Mouse (Mus musculus): ENCODE measurements around the gene Hist1h2br. TPM values are rescaled to one million over a fixed set of nuclear protein-coding genes. Genes with fewer than 3 reads are reported as not detected.
"Not testable (repeated sequence)": the region's sequence is repeated elsewhere in the genome, so short reads cannot be mapped to it uniquely, and the experiment has no call there.

Gene Hist1h2br
- 21.7 and 24.2 TPM in 2 replicates for polyA plus RNA-seq (2016; fragmentation: Nextera tagmentation; extraction: Ambion mirVana)

DNA sequence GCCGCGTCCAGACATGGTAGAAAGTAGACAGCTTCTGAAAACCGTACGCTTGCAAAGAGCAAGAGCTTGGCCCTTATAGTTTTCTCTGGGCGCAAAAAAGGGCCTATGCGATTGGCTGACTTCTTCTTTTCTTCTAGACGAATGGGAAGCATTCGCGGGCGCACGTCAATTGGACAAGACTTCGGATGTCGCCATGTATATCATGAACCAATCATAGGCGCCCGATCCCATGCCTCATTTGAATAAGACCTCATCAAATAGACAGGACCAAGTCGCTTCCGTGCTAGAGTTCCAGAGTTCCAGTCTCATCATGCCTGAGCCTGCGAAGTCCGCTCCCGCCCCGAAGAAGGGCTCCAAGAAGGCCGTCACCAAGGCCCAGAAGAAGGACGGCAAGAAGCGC, at the start of gene Hist1h2br, which contains the start of gene Hist1h2ap:
TSS of gene Hist1h2br (plus strand) at position 283 of the 400 bp plus-strand sequence.
TSS of gene Hist1h2ap (minus strand) at position 47 of the 400 bp plus-strand sequence.
- no CpG with 5 or more reads among the region's 24 CpGs for WGBS
- H3K4me3 ChIP-seq; H3K9me3 ChIP-seq; H3K4me1 ChIP-seq; DNase-seq (ENCODE audit: low spot score); H3K27me3 ChIP-seq (replicated peaks; ENCODE audit: low read depth, poor library complexity, severe bottlenecking); H3K36me3 ChIP-seq (replicated peaks); H3K27ac ChIP-seq (replicated peaks): not testable (repeated sequence)

DNA sequence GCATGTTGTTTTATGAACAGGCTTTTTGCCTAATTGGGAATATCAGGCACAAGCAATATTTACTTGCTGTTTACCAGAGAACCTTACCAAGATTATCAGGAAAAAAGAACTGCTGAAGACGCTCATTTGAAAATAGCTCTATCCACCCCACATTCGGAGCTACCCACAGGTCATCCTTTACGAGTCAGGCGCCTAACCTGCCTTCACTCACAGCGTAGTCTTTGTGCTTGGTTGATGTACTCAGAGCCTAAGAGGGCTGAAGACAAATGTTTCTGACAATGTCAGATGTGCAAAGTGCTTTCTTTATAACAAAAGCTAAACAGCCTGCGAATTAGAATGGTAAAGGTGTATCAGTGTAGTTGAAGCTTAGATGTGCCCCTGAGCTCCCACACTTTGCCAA, 49.2 kb upstream of the Hist1h2br start:
- peak overlapping the region; percentile 97 for H3K27ac ChIP-seq (replicated peaks)
- no peaks in the 10 kb centered on the region for H3K36me3 ChIP-seq (replicated peaks)
- H3K9me3 ChIP-seq = no peaks in the 10 kb centered on the region
- WGBS = 28% methylated on average over 6 of the region's 6 CpGs
- no peaks in the 10 kb centered on the region for H3K27me3 ChIP-seq (replicated peaks; ENCODE audit: low read depth, poor library complexity, severe bottlenecking)
- peaks cover 45% of the 10 kb centered on the region for H3K4me1 ChIP-seq
- no peak for DNase-seq (ENCODE audit: low spot score)
- peak overlapping the region; percentile 63 for H3K4me3 ChIP-seq

GRCm38 (mm10) chr13:21786189-21786898, 47.2 kb upstream of the Hist1h2br start:
- 6% methylated on average over 8 of the region's 8 CpGs for WGBS
- Histone ChIP-seq H3K36me3 (replicated peaks) (no peaks in the 10 kb centered on the region), H3K27ac (replicated peaks) (peak overlapping the region; percentile 91), H3K9me3 (no peaks in the 10 kb centered on the region), H3K4me1 (peaks cover 43% of the 10 kb centered on the region), H3K4me3 (peak overlapping the region; percentile 56), H3K27me3 (replicated peaks; ENCODE audit: low read depth, poor library complexity, severe bottlenecking) (no peaks in the 10 kb centered on the region)
- peak; percentile 52 for DNase-seq (ENCODE audit: low spot score)

GRCm38 (mm10) chr13:21786899-21787629, 46.5 kb upstream of the Hist1h2br start, which contains the start of the genes Hist1h2an and Hist1h2bp:
Gene Hist1h2an (minus strand): TSS chr13:21787218.
Gene Hist1h2bp (plus strand): TSS chr13:21787461.
- not testable (repeated sequence) for H3K36me3 ChIP-seq (replicated peaks); H3K9me3 ChIP-seq; H3K27me3 ChIP-seq (replicated peaks; ENCODE audit: low read depth, poor library complexity, severe bottlenecking)
- Histone ChIP-seq H3K4me3 (peak within 1 kb of the TSS; percentile 56), H3K27ac (replicated peaks) (peak within 1 kb of the TSS; percentile 91), H3K4me1 (peaks cover 42% of the 10 kb centered on the region)
- WGBS = under 1% methylated on average over 47 of the region's 63 CpGs
- peak; percentile 88 for DNase-seq (ENCODE audit: low spot score)

- Histone ChIP-seq H3K9me3 (no peaks in the 10 kb centered on the region), H3K4me1 (peaks cover 41% of the 10 kb centered on the region), H3K4me3 (peak overlapping the region; percentile 49), H3K36me3 (replicated peaks) (no peaks in the 10 kb centered on the region), H3K27me3 (replicated peaks; ENCODE audit: low read depth, poor library complexity, severe bottlenecking) (no peaks in the 10 kb centered on the region), H3K27ac (replicated peaks) (peak overlapping the region; percentile 89)
- DNase-seq (ENCODE audit: low spot score) = peak; percentile 15
- WGBS = 11% methylated on average over 18 of the region's 21 CpGs
These were observed 45.6 kb upstream of the Hist1h2br start for GRCm38 (mm10) chr13:21787760-21788593.

DNA sequence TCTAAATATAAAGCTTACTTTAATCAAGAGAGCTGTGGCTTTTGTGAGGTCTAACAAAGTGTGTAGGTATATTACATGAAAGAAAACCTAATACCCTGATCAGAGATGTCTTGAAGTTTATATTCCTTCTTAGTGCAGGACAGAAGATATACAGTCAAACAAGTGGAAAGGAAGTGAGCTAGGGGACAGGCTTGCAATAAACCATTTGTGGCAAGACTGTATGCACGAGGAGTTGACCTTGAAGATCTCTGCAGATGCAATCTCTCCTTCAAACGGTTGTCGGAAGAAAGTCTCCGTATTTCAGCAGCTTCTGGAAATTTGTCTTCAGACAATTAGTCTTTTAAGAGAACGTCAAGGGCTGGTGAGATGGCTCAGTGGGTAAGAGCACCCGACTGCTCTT, 43.6 kb upstream of the Hist1h2br start:
- Histone ChIP-seq H3K4me3 (no peak overlapping the region), H3K9me3 (no peaks in the 10 kb centered on the region), H3K27ac (replicated peaks) (peak overlapping the region; percentile 89), H3K4me1 (peaks cover 31% of the 10 kb centered on the region), H3K27me3 (replicated peaks; ENCODE audit: low read depth, poor library complexity, severe bottlenecking) (no peaks in the 10 kb centered on the region), H3K36me3 (replicated peaks) (no peaks in the 10 kb centered on the region)
- WGBS = 55% methylated on average over 6 of the region's 6 CpGs
- DNase-seq (ENCODE audit: low spot score) = no peak

DNA sequence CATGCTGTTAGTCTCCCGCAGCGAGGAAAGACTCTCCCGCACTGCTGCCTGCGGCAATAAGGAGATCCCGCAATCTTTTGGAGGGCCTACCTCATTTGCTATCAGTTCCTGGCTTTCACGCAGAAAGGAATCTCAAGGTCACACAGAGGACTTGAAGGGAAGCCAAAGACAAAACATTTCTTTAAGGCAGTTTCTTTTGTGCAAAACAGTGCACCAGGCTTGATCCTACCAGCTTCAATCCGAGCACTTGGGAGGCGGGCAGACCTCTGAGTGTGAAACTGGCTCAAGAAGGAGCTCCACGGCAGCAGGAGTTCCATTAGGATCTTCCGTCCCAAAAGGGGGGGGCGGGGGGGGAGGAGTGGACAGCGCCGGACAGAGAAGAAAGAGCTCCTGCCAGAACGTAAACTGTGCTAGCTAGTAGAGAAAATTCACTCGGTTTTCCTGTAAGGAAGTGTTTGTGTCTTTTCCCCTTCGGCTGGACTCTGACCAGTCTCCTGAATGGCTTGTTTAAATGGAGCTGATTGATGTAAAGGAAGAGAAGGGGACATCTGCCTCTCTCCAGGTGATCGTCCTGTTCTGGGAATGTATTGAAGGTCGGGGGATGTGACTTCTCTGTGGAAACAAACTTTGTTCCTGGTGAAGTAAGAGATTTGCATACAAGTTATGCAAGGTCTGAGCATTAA, 42.8 kb upstream of the Hist1h2br start:
- Histone ChIP-seq H3K4me1 (peaks cover 27% of the 10 kb centered on the region), H3K27ac (replicated peaks) (peak overlapping the region; percentile 77), H3K36me3 (replicated peaks) (no peaks in the 10 kb centered on the region), H3K4me3 (peak overlapping the region; percentile 43), H3K9me3 (no peaks in the 10 kb centered on the region), H3K27me3 (replicated peaks; ENCODE audit: low read depth, poor library complexity, severe bottlenecking) (no peaks in the 10 kb centered on the region)
- DNase-seq (ENCODE audit: low spot score) = peak; percentile 40
- WGBS = 8% methylated on average over 18 of the region's 18 CpGs

DNA sequence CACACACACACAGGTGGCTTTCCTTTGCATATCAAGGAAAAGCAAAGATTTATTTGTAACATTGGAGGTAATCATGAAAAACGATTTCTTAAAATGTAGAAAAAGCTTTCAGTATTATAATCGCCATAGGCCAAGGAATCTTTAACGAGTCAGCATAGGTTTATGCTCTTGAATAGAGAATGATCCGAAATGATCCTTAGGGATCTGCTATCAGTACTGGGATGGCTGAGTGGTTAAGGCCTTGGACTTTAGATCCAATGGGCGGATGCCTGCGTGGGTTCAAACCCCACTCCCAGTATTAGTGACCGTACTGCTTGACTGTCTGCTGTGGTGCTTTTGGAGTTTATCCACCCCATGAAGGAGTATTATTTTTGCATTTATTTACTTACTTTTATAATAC, 38.0 kb upstream of the Hist1h2br start:
- no peaks in the 10 kb centered on the region for H3K9me3 ChIP-seq
- DNase-seq (ENCODE audit: low spot score) = no peak
- no peaks in the 10 kb centered on the region for H3K36me3 ChIP-seq (replicated peaks)
- H3K4me1 ChIP-seq = peaks cover 5% of the 10 kb centered on the region
- 90% methylated on average over 7 of the region's 7 CpGs for WGBS
- H3K27ac ChIP-seq (replicated peaks) = no peak overlapping the region
- H3K4me3 ChIP-seq = no peak overlapping the region
- no peaks in the 10 kb centered on the region for H3K27me3 ChIP-seq (replicated peaks; ENCODE audit: low read depth, poor library complexity, severe bottlenecking)

DNA sequence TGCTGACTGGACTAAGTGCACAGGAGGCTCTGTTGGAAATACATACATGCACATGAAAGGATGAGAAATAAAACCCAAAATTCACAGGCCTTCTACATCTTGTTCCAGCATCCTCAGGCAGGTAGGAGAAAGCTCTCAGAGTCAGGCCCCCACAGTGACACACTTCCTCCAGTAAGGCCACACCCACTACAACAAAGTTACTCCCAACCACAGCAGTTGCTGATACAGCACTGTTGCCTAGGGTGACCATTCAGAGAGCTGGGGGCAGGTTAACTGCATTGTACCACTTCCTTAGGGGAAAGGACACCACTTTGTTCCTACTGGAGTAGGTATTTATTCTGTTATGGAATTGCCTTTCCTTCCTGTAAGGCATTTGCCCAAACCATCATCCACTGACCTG, 36.4 kb upstream of the Hist1h2br start:
- H3K4me1 ChIP-seq; H3K9me3 ChIP-seq; DNase-seq (ENCODE audit: low spot score); H3K4me3 ChIP-seq; H3K36me3 ChIP-seq (replicated peaks); H3K27ac ChIP-seq (replicated peaks); H3K27me3 ChIP-seq (replicated peaks; ENCODE audit: low read depth, poor library complexity, severe bottlenecking): not testable (repeated sequence)

- not testable (repeated sequence) for H3K27ac ChIP-seq (replicated peaks); H3K27me3 ChIP-seq (replicated peaks; ENCODE audit: low read depth, poor library complexity, severe bottlenecking); DNase-seq (ENCODE audit: low spot score); H3K4me1 ChIP-seq; H3K4me3 ChIP-seq; H3K9me3 ChIP-seq; H3K36me3 ChIP-seq (replicated peaks)
- WGBS = no CpG with 5 or more reads among the region's 4 CpGs
These were observed 30.5 kb upstream of the Hist1h2br start for GRCm38 (mm10) chr13:21803058-21803457.

- not testable (repeated sequence) for H3K4me1 ChIP-seq; H3K36me3 ChIP-seq (replicated peaks); H3K9me3 ChIP-seq; H3K4me3 ChIP-seq; H3K27ac ChIP-seq (replicated peaks); H3K27me3 ChIP-seq (replicated peaks; ENCODE audit: low read depth, poor library complexity, severe bottlenecking); DNase-seq (ENCODE audit: low spot score)
- WGBS = no CpG with 5 or more reads among the region's 23 CpGs
These were observed 23.5 kb upstream of the Hist1h2br start, which contains the start of the genes Hist1h2bq and Hist1h2ao for GRCm38 (mm10) chr13:21810073-21810472. Gene Hist1h2bq (minus strand): TSS chr13:21810197. Gene Hist1h2ao (plus strand): TSS chr13:21810465.

DNA sequence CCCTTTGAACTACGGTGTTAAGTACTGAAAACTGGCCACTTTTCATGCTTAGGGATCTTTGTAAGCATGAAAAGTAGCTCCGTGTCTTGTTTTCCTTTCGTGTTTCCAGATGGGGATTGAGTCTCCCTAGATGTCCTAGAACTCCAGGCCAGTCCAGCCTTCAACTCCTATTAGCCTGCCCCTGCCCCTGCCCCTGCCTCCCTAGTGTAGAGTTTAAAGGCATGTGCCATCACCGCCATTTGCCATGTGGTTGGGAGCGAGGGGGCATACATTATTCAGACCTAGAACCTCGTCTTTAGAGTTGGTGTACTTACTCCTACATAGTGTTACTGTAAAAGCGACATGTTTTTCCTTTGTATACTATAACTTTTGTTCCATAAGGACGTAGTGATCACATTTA, 22.5 kb upstream of the Hist1h2br start:
- DNase-seq (ENCODE audit: low spot score); H3K4me3 ChIP-seq; H3K27me3 ChIP-seq (replicated peaks; ENCODE audit: low read depth, poor library complexity, severe bottlenecking); H3K4me1 ChIP-seq; H3K27ac ChIP-seq (replicated peaks); H3K9me3 ChIP-seq; H3K36me3 ChIP-seq (replicated peaks): not testable (repeated sequence)
- no CpG with 5 or more reads among the region's 8 CpGs for WGBS
